Mouse (Mus musculus) brown adipose tissue, adult 24 weeks (tissue): Measurements from ENCODE around the gene C9orf72. TPM values are rescaled to one million over a fixed set of nuclear protein-coding genes. Genes with fewer than 3 reads are reported as not detected.
"Not testable (repeated sequence)": the region's sequence is repeated elsewhere in the genome, so short reads cannot be mapped to it uniquely, and the experiment has no call there.

Experiments used
- H3K27ac ChIP-seq: fragments of 200-500 bp; replicated peaks from 2 replicates; pipeline ENCODE4 v1.5.1; 2012; ENCODE audit warnings: low read depth, mild to moderate bottlenecking, low read length
- H3K4me1 ChIP-seq: fragments of 200-500 bp; 2 replicates; pipeline ENCODE4 v1.6.1; 2012; ENCODE audit warnings: low read length, mixed read lengths; ENCODE audit not compliant: control insufficient read depth, insufficient read depth, insufficient read length
- H3K4me3 ChIP-seq: fragments of 200-500 bp; 2 replicates; pipeline ENCODE4 v1.5.1; 2012; ENCODE audit warnings: low read depth, mild to moderate bottlenecking, low read length, moderate library complexity; ENCODE audit not compliant: insufficient read depth
- polyA plus RNA-seq: library from polyadenylated mRNA; stranded (reverse); fragments of >200 nt; gene quantifications from 2 replicates; pipeline ENCODE4 v1.2.4, GENCODE M21; 2012; ENCODE audit not compliant: missing spikeins, insufficient read depth, insufficient read length

C9orf72 gene
- 13.5 and 19.6 TPM in 2 replicates for polyA plus RNA-seq

DNA sequence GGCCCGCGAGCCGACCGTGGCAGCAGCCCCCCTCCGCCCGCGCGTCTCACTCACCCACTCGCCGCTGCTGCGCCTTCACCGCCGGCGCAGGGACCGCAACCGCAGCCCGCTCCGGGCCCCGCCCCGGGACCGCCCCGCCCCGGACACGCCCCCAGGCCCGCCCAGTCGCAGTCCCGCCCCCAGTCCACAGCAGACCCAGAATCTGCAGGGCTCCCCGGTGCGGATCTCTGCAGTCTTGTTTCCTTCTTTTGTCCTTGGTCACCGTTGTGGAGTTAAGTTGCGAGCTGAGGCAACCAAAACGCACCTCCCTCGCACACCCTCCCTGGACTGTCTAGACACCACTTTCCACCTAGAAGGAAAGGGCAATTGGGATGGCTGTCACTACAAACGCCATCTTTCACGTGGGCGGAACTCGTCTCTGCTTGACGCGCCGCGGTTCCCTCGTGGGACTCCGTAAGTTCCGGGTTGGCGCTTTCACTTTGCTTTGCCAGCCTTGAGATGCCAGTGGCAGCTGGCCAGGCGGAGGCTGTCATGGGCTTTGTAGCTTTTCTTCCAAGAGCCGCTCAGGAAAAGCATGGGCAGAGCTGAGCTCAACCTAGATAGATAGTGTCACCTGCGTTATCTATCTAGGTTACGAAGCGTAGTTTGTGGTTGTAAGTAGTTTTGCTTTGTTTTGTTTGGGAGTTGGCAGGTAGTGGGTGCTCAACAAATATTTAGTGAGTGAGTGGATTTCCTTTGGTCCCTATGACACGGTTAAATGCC is at the start of gene C9orf72:
Gene C9orf72, minus strand, starts transcription at position 442 of the 762 bp plus-strand sequence.
- Histone ChIP-seq H3K27ac (peak within 1 kb of the TSS; percentile 90), H3K4me3 (peak within 1 kb of the TSS; percentile 90), H3K4me1 (no peaks in the 10 kb centered on the region)

DNA sequence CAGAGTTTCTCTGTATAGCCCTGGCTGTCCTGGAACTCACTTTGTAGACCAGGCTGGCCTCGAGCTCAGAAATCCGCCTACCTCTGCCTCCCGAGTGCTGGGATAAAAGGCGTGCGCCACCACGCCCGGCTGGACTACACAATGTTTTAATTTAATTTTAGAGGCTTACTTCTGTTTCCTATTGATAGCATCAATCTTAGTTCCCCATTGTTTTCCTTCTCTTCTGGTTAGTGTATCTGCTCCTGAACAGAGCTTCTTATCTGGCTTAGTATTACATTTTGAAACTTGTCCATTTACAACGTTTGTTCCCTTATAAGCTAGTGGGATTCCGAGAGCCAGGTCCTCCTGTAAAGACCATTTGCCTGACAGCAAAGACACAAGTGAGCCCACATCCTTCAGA is 33.0 kb upstream of the C9orf72 start:
- H3K4me3 ChIP-seq, result no peak overlapping the region
- no peak overlapping the region for H3K27ac ChIP-seq
- H3K4me1 ChIP-seq, result no peaks in the 10 kb centered on the region

DNA sequence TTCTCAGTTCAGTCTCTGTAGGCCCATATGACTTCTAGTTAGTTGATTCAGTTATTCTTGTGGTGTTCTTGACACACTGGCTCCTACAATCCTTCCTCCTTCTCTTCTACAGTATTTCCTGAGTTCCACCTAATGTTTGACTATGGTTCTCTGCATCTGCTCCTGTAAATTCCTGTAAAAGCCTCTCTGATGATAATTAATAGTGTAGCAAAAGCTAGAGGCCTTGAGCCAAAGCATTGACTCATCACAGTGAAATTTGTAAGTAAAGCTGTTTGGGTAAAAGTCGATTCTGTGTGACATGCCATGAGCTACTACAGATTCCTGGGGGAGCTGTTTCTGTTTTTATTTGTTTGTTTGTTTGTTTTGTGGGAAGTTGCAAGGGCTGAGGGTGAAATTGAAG is 18.0 kb upstream of the C9orf72 start:
- no peak overlapping the region for H3K27ac ChIP-seq
- no peak overlapping the region for H3K4me3 ChIP-seq
- no peaks in the 10 kb centered on the region for H3K4me1 ChIP-seq

DNA sequence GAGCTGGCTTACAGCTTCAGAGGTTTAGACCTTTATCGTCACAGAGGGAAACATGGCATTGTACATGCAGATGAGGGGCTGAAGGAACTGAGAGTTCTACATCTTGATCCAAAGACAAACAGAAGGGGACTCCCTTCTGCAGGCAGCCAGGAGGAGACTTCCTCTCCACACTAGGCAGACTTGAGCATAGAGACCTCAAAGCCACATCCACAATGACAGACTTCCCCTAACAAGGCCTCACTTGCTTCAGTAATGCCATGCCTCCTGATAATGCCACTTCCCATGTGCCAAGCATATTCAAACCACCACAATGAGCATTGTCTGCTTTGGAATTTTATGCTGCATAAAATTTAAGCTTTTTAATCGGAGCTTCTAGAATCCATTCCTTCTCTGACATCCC is 15.8 kb upstream of the C9orf72 start:
- H3K4me3 ChIP-seq, result no peak overlapping the region
- H3K4me1 ChIP-seq, result no peaks in the 10 kb centered on the region
- H3K27ac ChIP-seq, result no peak overlapping the region

DNA sequence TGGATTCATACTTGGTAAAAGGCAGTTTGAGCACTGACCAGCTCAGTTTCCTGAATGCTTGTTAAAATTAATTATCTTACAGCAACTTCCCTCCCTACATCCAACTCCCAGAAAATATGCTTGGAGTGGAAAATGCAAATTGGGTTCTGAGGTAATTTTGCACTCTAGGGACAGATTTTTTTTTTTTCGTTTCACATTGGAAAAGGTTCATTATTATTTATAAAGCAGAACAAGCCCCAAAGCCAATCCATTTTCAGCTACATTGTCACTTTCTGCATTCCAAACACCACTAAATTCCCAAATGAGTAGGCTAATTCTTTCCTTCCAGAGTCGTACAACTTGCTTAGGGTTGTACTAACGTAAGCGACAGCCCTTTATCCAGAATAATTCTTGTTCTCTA is 12.7 kb upstream of the C9orf72 start:
- no peak overlapping the region for H3K27ac ChIP-seq

DNA sequence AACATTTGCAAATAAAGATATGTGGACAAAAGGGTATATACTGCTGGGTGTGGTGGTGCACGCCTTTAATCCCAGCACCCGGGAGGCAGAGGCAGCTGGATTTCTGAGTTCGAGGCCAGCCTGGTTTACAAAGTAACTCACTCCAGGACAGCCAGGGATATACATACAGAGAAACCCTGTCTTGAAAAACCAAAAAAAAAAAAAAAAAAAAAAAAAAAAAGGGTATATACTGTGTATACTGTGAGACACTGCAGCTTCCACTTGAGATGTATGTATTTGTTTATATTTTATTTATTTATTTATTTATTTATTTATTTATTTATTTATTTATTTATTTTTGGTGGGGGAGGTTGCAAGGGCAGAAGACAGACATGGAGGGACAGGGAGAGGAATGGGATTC is 12.3 kb upstream of the C9orf72 start:
- not testable (repeated sequence) for H3K4me1 ChIP-seq, H3K27ac ChIP-seq, H3K4me3 ChIP-seq

More for the DNA sequence above, 12.7 kb upstream of the C9orf72 start:
- no peak overlapping the region for H3K4me3 ChIP-seq
- H3K4me1 ChIP-seq, result no peaks in the 10 kb centered on the region

DNA sequence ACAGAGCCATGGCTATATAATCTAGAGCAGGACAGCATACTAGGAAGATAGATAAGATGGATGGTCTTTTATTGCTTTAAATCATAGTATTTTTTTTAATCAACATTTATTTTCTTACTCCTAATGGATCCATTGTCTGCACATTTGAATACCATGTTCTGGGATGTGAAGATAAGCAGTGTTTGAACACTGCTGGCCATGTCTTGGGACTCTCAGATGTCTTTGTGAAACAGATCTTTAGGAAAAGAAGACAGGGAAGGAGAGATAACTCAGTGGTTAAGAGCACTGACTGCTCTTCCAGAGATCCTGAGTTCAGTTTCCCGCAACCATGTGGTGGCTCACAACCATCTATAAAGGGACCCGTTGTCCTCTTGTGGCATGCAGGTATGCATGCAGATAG is 10.3 kb upstream of the C9orf72 start:
- H3K27ac ChIP-seq, result no peak overlapping the region
- H3K4me3 ChIP-seq, result no peak overlapping the region
- no peaks in the 10 kb centered on the region for H3K4me1 ChIP-seq

DNA sequence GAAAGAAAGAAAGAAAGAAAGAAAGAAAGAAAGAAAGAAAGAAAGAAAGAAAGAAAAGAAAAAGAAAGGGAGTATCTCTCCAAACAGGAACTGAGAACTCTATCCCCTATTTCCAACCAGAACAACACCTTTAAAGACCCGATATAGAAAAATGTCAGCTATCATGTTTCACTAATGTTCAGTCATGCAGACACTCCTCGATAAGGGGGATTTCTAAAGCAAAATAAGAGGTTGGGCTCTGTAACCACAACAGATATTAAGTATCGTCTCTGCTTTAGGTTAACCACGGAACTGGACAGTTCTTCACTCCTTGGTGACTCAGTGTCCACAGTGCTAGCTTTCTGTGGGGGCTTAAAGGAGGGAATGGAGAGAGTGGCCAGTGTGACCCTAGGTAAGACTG is 2.3 kb upstream of the C9orf72 start:
- no peaks in the 10 kb centered on the region for H3K4me1 ChIP-seq
- H3K4me3 ChIP-seq, result no peak overlapping the region
- no peak overlapping the region for H3K27ac ChIP-seq

DNA sequence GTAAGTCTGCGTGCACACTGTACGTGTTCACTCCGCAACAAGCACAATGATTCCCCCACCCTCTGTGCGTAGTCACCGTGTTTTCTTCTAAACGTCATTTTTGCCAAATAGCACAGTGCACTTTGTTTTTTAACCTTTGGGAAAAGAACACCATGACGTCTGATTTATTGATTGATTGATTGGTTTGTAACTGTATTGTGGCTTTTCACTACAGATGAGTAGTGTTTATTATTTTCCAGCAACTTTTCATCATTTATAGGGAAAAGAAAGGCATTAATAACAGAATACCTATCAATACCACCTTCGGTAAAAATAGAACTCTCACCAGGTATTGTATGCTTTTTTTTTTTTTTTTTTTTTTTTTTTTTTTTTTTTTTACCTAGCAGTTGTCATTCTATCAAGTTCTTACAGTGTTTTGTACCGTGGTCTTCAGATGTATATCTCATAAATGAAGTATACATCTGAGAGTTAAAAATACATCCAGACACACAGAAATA is 569 bp upstream of the C9orf72 start:
- Histone ChIP-seq H3K27ac (peak overlapping the region; percentile 90), H3K4me3 (peak overlapping the region; percentile 90), H3K4me1 (no peaks in the 10 kb centered on the region)

DNA sequence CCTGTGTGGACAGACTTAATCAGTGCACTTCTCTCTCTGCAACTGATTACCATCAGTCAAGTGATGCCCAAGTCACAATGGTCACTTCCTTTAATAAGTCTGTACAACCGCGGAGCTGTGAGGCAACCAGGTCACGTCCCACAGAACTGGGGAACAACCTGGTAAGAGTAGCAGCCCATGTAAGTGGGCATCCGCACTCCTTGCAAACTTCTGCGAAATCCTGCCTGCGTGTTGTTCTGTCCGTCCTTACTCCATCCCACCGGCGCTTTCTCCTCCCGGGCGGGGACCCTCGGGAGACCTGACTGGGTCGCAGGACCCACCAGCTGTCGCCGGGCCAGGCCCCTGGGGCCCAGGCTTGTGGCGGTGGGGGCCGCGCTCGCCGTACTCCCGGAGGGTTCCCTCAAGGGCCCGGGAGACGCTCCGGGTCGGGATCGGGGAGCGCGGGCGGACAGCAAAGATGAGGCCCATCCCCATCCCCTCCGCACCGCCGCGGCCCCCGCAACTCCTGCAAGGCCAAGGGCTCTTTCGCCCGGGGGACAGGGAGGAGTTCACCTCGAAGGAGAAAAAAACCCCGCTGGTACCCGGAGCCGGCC is 738 bp downstream of the C9orf72 start:
- H3K4me3 ChIP-seq, result peak overlapping the region; percentile 71
- no peaks in the 10 kb centered on the region for H3K4me1 ChIP-seq
- H3K27ac ChIP-seq, result peak overlapping the region; percentile 35

DNA sequence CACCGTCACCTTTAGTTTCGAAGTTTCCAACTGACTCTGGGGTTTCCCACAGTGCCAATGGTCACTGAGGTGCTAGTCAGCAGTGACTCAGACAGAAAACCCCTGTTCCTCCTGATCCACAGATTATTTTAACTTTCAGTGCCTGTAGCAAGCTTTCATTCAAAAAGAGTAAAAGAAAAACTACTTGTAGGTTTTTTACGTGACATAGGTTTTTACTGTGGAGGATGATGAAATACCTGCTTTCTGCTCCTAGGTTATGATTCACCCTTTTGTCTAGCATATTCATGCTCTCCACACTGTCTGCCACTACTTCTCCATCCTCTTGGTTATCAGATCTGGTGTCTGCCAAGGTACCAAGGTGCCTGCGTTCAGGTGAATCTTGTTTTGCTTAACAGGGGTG is 1.9 kb downstream of the C9orf72 start:
- Histone ChIP-seq H3K4me1 (peaks cover 2% of the 10 kb centered on the region), H3K4me3 (peak overlapping the region; percentile 37; the same call in 1 of the 2 replicates), H3K27ac (no peak overlapping the region)

DNA sequence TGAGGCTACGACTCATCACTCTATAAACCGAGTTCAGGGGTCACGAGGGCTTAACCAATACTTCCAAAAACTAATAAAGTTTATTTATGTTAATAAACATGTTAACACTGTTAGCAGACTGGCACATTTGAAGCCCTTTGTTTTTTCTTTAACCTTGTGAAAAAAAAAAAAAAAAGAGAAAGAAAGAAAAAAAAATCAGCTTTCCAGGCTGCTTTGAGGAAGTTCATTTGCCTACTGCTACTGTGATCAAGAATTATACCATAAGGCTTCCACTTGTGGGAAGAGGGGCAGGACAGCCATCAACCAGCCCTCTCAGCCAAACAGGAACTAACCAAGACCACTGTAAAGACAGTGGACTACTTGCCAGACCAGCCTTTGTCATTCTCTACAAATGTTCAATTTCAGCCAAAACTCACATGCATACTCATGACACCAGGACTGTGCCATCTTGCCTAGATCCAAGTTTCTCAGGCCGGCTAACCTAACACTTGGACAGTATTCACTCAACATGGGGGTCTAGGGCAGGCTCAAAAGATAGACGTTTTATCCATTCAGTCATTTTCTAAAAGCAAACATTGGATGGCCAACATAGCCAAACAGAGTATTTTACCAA is 2.5 kb downstream of the C9orf72 start:
- H3K27ac ChIP-seq, result 0 out of 2 replicates have a peak overlapping the region, but pooled peaks have one; percentile 21
- H3K4me1 ChIP-seq, result peaks cover 4% of the 10 kb centered on the region
- no peak overlapping the region for H3K4me3 ChIP-seq

DNA sequence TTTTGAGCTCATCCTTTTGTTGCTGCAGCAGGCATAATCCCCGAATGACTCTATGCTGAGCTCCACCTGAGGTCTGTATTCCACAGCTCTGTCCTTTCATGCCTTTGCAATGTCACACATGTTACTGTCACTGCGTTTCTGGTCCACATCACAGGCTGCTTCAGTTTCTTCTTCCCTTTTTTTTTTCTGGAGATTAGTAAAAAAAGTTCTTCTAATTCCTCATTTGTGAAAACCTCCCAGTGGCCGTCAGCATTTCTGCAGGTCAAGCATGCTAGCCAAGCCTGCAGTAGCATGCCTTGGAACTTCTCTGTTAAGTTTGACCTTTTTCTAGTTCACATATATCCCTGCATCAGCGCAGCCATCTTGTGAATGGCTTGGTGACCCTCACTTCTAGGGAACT is 4.1 kb downstream of the C9orf72 start:
- Histone ChIP-seq H3K27ac (0 out of 2 replicates have a peak overlapping the region, but pooled peaks have one; percentile 21), H3K4me1 (peaks cover 4% of the 10 kb centered on the region), H3K4me3 (no peak overlapping the region)

DNA sequence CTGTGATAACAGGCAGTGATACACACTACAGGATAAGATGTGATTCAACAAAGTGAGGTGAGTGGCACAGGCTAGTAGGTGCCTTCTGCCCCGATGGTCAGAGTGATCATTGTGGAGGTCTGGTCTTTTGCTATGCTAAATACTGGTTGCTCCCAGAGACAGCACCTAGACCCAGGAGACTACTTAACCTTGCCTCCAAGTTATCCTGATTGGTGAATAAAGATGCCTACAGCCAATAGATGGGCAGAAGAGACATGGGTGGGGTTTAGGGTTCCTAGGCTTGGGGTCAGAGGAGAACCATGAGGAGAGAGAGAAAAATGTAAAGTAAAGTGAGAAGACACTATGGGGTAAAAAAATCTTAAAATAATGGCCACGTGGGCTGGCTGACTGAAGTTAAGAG is 4.8 kb downstream of the C9orf72 start:
- H3K4me3 ChIP-seq, result no peak overlapping the region
- no peak overlapping the region for H3K27ac ChIP-seq
- peaks cover 4% of the 10 kb centered on the region for H3K4me1 ChIP-seq

DNA sequence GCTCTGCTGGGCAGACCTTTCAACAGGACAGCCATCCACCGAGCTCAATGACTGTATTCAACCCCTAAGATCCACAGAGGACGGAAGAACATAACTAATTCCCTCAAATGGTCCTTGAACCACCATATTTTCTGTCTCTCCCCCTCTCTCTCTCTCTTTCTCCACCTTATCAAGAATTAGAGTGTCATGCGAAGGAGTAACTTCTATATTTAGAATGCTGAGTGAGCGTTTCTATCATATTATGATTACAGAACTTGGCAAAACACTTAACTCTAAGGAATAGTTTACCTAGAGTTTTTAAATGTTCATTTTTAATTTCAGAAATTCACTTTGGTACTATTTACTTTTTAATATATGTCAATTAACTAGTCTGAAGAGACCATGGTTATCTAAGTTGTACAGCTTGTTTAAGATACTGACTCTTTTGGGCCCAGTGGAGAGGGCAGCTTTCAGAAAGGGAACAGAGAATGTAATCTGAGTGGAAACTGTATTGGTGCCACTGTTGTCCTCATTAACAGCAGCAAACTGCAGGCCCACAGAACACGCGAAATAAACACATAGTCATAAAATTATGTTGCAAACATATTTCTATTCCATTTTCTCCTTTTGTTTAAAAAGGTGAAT is 5.8 kb downstream of the C9orf72 start:
- Histone ChIP-seq H3K27ac (peak overlapping the region; percentile 43; the same call in 1 of the 2 replicates), H3K4me1 (peaks cover 4% of the 10 kb centered on the region), H3K4me3 (no peak overlapping the region)
